Mouse (Mus musculus) thymus, postnatal 0 days (tissue): ENCODE measurements at regions not wholly inside any gene's neighbourhood (a gene's known extent, or its start where the extent isn't known, plus 50 kb on each side); places are given as distances from the start of the nearest gene placed in this dataset.

Experiments used
- DNase-seq: peaks from one replicate; pipeline ENCODE4 v3.0.0-alpha.2; 2015; ENCODE audit warnings: low spot score

GRCm38 (mm10) chr13:60426192-60426840 is 175.4 kb upstream of the Dapk1 start:
- DNase-seq: no peak

GRCm38 (mm10) chr13:60427077-60427476 is 174.7 kb upstream of the Dapk1 start:
- DNase-seq: no peak

DNA sequence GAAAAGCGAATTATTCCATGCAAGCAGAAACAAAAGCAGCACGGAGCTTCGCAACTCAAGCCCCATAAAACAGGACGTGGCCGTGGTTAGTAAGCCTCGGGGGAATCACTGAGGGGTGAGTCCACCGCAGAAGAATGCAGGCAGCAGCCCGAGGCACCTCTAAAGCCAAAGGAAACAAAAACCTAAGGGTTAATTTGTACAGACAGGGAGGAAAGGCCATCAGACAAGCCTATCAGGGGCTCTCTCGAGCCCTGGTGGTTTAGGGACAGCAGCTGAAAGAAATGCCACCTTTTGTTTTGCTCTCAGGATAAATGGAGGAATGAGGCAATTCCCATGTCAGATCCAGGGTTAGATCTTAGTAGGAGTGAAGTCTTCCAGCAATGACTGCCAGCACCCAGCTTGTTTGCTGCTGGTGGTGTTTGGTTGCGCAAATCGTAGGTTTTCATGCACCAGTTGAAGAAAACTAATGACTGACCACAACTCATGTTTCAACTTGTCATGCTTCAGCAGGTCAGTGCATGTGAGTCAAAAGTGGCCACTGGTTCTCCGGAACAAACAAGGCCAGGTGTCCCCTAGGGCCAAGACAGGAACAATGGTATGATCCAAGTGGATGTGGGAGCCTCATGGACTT is 173.9 kb upstream of the Dapk1 start:
- DNase-seq: no peak

GRCm38 (mm10) chr13:60429148-60429547 is 172.6 kb upstream of the Dapk1 start:
- no peak for DNase-seq

GRCm38 (mm10) chr13:60431412-60431811 is 170.3 kb upstream of the Dapk1 start:
- DNase-seq: no peak

DNA sequence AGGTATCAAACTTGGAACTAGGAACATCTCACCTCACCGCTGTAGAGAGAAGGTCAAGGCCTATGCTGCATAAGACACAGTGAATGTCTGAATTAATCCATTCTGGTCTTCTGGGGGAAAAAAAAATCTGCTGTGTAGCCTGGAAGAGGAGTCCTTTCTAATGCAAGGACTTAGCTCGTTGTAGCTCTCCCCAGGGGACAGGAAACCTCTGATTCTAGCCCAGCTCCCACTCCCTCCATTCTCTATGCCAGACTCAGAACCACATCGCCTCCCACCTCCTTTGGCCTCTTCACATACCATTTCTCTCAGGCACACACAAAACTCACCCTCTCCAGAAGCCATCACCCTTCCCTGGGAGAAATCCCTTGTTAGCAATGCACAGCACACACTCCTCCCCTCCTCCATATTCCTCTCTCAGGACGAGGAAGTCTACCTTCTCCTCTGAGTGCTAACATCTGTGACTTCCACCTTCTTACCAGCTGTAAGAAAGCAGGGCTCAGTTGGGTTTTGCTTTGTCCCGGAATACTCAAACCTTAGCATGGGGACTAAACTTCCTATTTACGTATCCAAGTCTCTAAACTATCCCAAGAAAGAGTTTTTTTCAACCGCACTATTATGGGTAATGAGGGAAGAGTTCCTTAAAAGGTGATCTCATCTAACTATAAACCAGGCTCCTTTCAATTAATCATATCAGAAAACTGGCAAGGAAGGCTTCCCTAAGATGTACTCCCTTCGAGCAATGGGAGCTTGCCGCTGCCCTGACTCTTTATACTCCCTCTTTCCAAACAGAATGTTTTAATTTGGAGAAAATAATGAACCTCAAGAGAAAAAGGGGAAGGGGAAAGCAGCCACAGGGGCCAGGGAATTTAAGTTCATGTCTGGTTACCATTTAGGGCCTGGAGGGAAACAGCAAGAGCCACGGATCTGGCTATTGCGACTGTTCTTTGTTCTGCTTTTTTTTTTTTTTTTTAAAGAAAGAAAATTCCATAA is 167.2 kb upstream of the Dapk1 start:
- no peak for DNase-seq

- no peak for DNase-seq
Measured at GRCm38 (mm10) chr13:60435333-60435732, 166.4 kb upstream of the Dapk1 start.

DNA sequence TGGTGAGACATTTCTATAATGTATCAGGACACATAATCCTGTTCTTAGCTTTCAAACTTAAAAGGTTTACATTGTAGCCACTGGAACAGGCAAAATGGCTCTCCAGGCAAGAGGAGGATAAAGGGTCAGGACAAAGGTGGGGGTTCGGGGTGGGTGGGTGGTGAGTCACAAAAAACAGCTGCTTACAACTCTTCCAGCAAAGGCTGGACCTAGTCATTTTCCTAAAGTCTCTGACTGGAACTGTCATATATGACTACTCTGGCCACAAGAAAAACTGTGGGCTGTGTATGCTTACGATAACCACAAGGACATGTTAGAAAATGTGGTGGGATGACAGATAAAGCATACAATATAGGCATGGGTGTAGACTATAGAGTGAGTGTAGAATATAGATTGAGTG is 163.6 kb upstream of the Dapk1 start:
- DNase-seq: no peak

DNA sequence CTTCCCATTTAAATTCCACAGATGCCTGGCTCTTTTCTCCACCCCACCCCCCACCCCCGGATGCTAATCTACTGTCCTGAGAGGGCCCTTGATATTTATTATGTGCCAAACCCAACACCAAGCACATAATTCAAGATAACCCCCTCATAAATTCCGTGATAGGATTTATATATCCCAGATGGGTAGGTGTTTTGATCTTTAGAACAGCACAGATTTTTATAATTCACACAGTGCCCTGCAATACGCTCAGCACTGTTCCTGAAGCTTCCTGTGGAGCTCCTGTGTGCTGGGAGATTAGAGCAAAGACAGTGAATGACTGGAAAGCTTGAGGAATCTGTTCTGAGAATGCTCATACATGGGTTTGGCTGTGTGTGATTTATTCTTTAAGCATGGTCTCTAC is 161.2 kb upstream of the Dapk1 start:
- no peak for DNase-seq

GRCm38 (mm10) chr13:60445164-60445563 is 156.6 kb upstream of the Dapk1 start:
- DNase-seq: no peak

GRCm38 (mm10) chr13:60446926-60447325 is 154.8 kb upstream of the Dapk1 start:
- no peak for DNase-seq

GRCm38 (mm10) chr13:60450721-60451506 is 150.8 kb upstream of the Dapk1 start:
- DNase-seq: no peak

DNA sequence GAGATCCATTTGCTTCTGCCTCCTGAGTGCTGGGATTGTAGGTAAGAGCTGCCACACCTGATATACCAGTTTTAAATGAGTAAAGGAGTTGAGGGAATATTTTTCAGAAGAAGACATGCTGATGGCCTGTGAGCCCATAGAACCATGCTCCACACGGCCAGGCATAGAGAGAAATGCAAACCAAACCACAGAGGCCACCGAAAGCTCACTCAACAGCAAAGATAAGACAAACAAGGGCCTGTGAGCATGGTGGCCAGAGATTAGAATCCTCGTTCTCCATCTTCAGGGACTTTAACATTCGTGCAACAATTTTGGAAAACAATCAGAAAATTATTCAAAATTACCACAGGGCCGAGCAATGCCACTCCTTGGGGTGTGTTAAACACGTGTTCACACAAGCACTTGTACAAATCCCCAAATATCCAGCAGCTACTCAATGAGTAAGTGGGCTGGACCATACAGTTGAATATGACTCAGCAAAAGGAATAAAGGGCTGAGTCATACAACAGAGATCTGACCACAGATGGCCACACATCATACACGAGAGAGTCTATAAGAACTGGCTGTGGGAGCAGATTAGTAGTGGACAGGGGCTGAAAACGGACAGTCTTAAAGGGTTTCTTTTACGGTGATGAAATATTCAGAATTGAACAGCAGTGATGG is 147.8 kb upstream of the Dapk1 start:
- no peak for DNase-seq

- DNase-seq: no peak
Measured at GRCm38 (mm10) chr13:60455033-60455619, 146.6 kb upstream of the Dapk1 start.

GRCm38 (mm10) chr13:60455863-60456551 is 145.7 kb upstream of the Dapk1 start:
- no peak for DNase-seq

- no peak for DNase-seq
Measured at GRCm38 (mm10) chr13:60457277-60457676, 144.5 kb upstream of the Dapk1 start.

- DNase-seq: no peak
Measured at GRCm38 (mm10) chr13:60459002-60459401, 142.7 kb upstream of the Dapk1 start.

GRCm38 (mm10) chr13:60466553-60467313 is 135.0 kb upstream of the Dapk1 start:
- DNase-seq: no peak
